Mouse (Mus musculus) CH12.LX (cell line): ENCODE measurements at regions not wholly inside any gene's neighbourhood (a gene's known extent, or its start where the extent isn't known, plus 50 kb on each side); places are given as distances from the start of the nearest gene placed in this dataset.

Source experiments
- DNase-seq: peaks from one replicate; pipeline ENCODE4 v3.0.0-alpha.2; 2013; ENCODE audit errors: extremely low read depth
- H3K27ac ChIP-seq: 2 replicates; pipeline ENCODE4 v1.5.1; 2012; ENCODE audit warnings: low read depth, mild to moderate bottlenecking, control low read depth, moderate library complexity; ENCODE audit not compliant: insufficient read depth
- H3K27me3 ChIP-seq: replicated peaks from 2 replicates; pipeline ENCODE3; 2012; ENCODE audit warnings: inconsistent platforms
- H3K36me3 ChIP-seq, 2 experiments: replicated peaks in 1 of 2; 2 replicates each; pipeline versions ENCODE3 to v1.6.1; 2012; ENCODE audit warnings: inconsistent platforms in 1 of 2, low read length in 1 of 2, mild to moderate bottlenecking in 1 of 2, mixed read lengths in 1 of 2, moderate library complexity in 1 of 2; ENCODE audit not compliant: control insufficient read depth in 1 of 2, insufficient read depth in 1 of 2
- H3K4me1 ChIP-seq, 2 experiments: 2 replicates each; pipeline ENCODE4 v1.6.1; 2012; ENCODE audit warnings: inconsistent platforms in 1 of 2, moderate library complexity in 1 of 2; ENCODE audit not compliant: insufficient read depth in 2 of 2, control insufficient read depth in 1 of 2
- H3K4me2 ChIP-seq: 2 replicates; pipeline ENCODE4 v1.6.1; 2012; ENCODE audit warnings: low read depth, mild to moderate bottlenecking, control low read depth; ENCODE audit not compliant: poor library complexity, insufficient read depth, severe bottlenecking
- H3K4me3 ChIP-seq, 3 experiments: fragments of 150-350 bp in 1 of 3; sonication (generic) in 1 of 3; replicated peaks in 1 of 3; 2 replicates each; pipeline versions ENCODE3 to v1.5.1; 2011 to 2012; ENCODE audit warnings: low read depth in 2 of 3, low read length in 2 of 3, mild to moderate bottlenecking in 2 of 3, moderate library complexity in 2 of 3, control low read depth in 1 of 3, improper control_type of control experiment in 1 of 3, inconsistent platforms in 1 of 3, mixed read lengths in 1 of 3; ENCODE audit not compliant: poor library complexity in 1 of 3
- H3K79me2 ChIP-seq: replicated peaks from 2 replicates; pipeline ENCODE4 v1.6.1; 2012; ENCODE audit warnings: mild to moderate bottlenecking, moderate library complexity; ENCODE audit not compliant: control insufficient read depth, poor library complexity, insufficient read depth, severe bottlenecking; ENCODE audit errors: extremely low read depth
- H3K9ac ChIP-seq: 2 replicates; pipeline ENCODE4 v1.6.1; 2012; ENCODE audit warnings: low read depth, mild to moderate bottlenecking, control low read depth, moderate library complexity; ENCODE audit not compliant: insufficient read depth
- H3K9me3 ChIP-seq: replicated peaks from 2 replicates; pipeline ENCODE3; 2012; ENCODE audit warnings: low read length, inconsistent platforms, mixed read lengths
- CHD2 ChIP-seq: IDR thresholded peaks from 2 replicates; pipeline ENCODE4 v1.6.1; 2011; ENCODE audit warnings: low read length, improper control_type of control experiment
- CTCF ChIP-seq, 2 experiments: IDR thresholded peaks in 1 of 2; conservative IDR thresholded peaks in 1 of 2; 2 replicates each; pipeline ENCODE4 v1.5.1; 2011 to 2012; ENCODE audit warnings: low read depth in 2 of 2, low read length in 2 of 2, improper control_type of control experiment in 1 of 2, inconsistent platforms in 1 of 2, mild to moderate bottlenecking in 1 of 2, moderate library complexity in 1 of 2
- E2F4 ChIP-seq: IDR thresholded peaks from 2 replicates; pipeline ENCODE4 v1.6.1; 2011; ENCODE audit warnings: low read depth, low read length, improper control_type of control experiment; ENCODE audit not compliant: insufficient replicate concordance
- EP300 ChIP-seq: IDR thresholded peaks from 2 replicates; pipeline ENCODE4 v1.6.1; 2011; ENCODE audit warnings: low read length, improper control_type of control experiment
- ETS1 ChIP-seq: conservative IDR thresholded peaks from 2 replicates; pipeline ENCODE4 v1.6.1; 2012; ENCODE audit warnings: low read depth, mild to moderate bottlenecking, inconsistent platforms, low read length, improper control_type of control experiment, moderate library complexity
- IRF4 ChIP-seq: IDR thresholded peaks from 2 replicates; pipeline ENCODE4 v1.6.1; 2014; ENCODE audit warnings: low read depth, mild to moderate bottlenecking, inconsistent platforms, low read length, improper control_type of control experiment
- JUND ChIP-seq: conservative IDR thresholded peaks from 2 replicates; pipeline ENCODE4 v1.6.1; 2011; ENCODE audit warnings: low read depth, low read length, improper control_type of control experiment
- MEF2A ChIP-seq: IDR thresholded peaks from 2 replicates; pipeline ENCODE4 v1.6.1; 2014; ENCODE audit warnings: low read depth, mild to moderate bottlenecking, inconsistent platforms, low read length, improper control_type of control experiment, borderline replicate concordance
- MXI1 ChIP-seq: IDR thresholded peaks from 2 replicates; pipeline ENCODE4 v1.6.1; 2011; ENCODE audit warnings: mild to moderate bottlenecking, low read depth, low read length, improper control_type of control experiment
- NELFE ChIP-seq: IDR thresholded peaks from 2 replicates; pipeline ENCODE4 v1.6.1; 2011; ENCODE audit warnings: low read depth, low read length, improper control_type of control experiment
- NRF1 ChIP-seq: IDR thresholded peaks from 2 replicates; pipeline ENCODE4 v1.6.1; 2014; ENCODE audit warnings: low read depth, mild to moderate bottlenecking, inconsistent platforms, low read length, improper control_type of control experiment, moderate library complexity
- POLR2A ChIP-seq: IDR thresholded peaks from 2 replicates; pipeline ENCODE4 v1.6.1; 2011; ENCODE audit warnings: low read depth, mild to moderate bottlenecking, improper control_type of control experiment, low read length
- RCOR1 ChIP-seq: conservative IDR thresholded peaks from 2 replicates; pipeline ENCODE4 v1.6.1; 2012; ENCODE audit warnings: low read depth, mild to moderate bottlenecking, inconsistent platforms, low read length, improper control_type of control experiment
- SMC3 ChIP-seq: IDR thresholded peaks from 2 replicates; pipeline ENCODE4 v1.6.1; 2011; ENCODE audit warnings: low read depth, low read length, improper control_type of control experiment
- TBP ChIP-seq: conservative IDR thresholded peaks from 2 replicates; pipeline ENCODE4 v1.6.1; 2011; ENCODE audit warnings: low read depth, low read length, improper control_type of control experiment
- TCF12 ChIP-seq: IDR thresholded peaks from 2 replicates; pipeline ENCODE4 v1.6.1; 2014; ENCODE audit warnings: low read depth, mild to moderate bottlenecking, inconsistent platforms, low read length, improper control_type of control experiment
- UBTF ChIP-seq: IDR thresholded peaks from 2 replicates; pipeline ENCODE4 v1.6.1; 2012; ENCODE audit warnings: low read depth, mild to moderate bottlenecking, inconsistent platforms, low read length, improper control_type of control experiment, moderate library complexity
- dilution Hi-C: fragments of 300-500 bp; cut with MboI; formaldehyde crosslinking; loops from 2 replicates; pipeline ENCODE4 v1.14.3; 2020; ENCODE audit warnings: low sequenced_read_pairs; ENCODE audit not compliant: extremely low pct_unique_long_range_greater_than_20kb, extremely low pct_ligation_motif_present
- in situ Hi-C: fragments of 300-500 bp; cut with MboI; formaldehyde crosslinking; loops from 3 replicates; pipeline ENCODE4 v1.14.3; 2019; ENCODE audit warnings: low sequenced_read_pairs, low pct_ligation_motif_present, low pct_unique_long_range_greater_than_20kb, mixed read lengths

GRCm38 (mm10) chr13:118472578-118472977 lies 85.5 kb upstream of the Mrps30 start:
- in situ Hi-C loops, result no loop called here
- H3K36me3 ChIP-seq, result no peaks in the 10 kb centered on the region

DNA sequence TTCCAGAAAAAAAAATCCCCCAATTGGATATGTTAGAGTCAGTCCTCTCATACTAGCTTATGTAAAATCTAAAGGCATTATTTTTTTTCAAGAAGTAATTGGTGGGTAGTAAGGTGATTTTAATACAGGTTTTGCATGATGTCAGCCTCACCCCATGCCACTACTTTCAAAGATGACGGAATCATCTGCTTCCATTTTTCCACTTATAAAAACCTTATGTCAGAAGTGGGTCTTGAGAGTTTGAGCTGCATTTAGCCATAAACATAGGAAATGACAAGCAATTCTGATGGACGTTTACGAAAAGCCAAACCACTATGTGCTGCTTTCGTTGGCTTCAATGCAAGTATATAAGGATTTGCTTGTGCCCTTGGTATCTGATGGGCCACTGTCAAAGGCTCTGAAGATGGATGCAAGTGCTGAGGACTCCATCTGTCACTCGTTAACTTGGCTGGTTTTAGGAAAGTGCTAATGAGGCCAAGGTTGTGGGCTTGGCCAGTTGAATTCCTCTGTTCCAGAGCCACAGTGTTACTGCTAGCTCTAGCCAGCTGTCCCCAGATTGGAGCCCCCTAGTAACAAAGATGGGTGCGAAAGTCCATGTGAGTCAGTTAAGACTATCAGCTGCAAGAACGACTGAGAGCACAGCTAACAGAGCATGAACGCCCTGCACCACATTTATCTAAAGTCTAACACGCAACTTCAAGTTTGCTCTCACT lies 72.8 kb upstream of the Mrps30 start:
- no peak overlapping the region for H3K4me2 ChIP-seq
- H3K9me3 ChIP-seq, result no peaks in the 10 kb centered on the region
- dilution Hi-C loops, result no loop called here

More at GRCm38 (mm10) chr13:118472578-118472977, 85.5 kb upstream of the Mrps30 start:
- H3K4me3 ChIP-seq, result no peak overlapping the region
- no peaks in the 10 kb centered on the region for H3K79me2 ChIP-seq
- H3K9ac ChIP-seq, result no peak overlapping the region
- dilution Hi-C loops, result no loop called here
- DNase-seq, result no peak
- H3K9me3 ChIP-seq, result no peaks in the 10 kb centered on the region
- no peak overlapping the region for H3K27ac ChIP-seq
- H3K4me1 ChIP-seq, result 0 out of 4 replicates have a peak, but pooled peaks cover 0 to 4% of the 10 kb centered on the region in 2 experiments
- TF ChIP-seq CTCF (conservative IDR thresholded peaks at IDR 0.05 in 1 of 2, IDR thresholded peaks at IDR 0.05 in 1 of 2; ENCODE audit: low read depth in 2 of 2, low read length in 2 of 2), result no peak
- no peak for TF ChIP-seq CHD2
- no peak for TF ChIP-seq ETS1
- TF ChIP-seq MXI1, result no peak
- no peak for TF ChIP-seq TBP
- no peak for TF ChIP-seq UBTF
- no peak for TF ChIP-seq E2F4
- no peak overlapping the region for H3K4me2 ChIP-seq
- H3K27me3 ChIP-seq, result no peaks in the 10 kb centered on the region

DNA sequence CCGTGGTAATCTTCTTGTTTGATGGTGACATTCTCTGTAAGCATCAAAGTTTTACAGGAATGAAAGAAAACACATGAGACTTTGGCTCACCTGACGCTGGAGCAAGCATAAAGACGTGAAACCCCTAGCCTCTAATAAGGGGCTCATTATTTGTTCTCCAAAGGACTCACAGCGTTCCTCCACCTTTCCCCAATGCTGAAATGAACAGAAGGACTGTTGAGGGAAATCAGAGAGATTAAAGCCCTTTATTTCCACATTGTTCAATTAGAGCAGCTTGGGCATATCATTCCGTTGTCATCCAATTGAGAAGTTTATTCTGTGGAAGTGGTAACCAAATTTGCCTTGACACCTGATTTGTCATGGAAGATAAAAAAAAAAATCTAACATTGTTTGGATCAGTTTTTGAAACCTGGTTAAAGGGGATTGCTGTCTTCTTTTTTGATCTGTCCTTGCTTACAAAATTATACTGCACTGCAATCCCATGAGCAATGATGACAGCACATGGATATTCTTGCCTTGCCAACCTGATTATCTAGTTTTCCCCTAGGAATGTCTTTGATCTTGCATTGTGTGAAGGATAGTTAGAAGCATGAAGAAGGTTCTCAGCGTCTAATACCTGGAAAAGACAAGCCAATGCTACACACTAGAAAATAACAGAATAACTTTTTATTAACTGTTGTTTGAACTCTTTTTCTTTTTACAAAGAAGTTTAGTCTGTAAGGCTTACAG lies 62.1 kb upstream of the Mrps30 start:
- Histone ChIP-seq H3K4me2 (no peak overlapping the region), H3K36me3 (no peaks in the 10 kb centered on the region)
- DNase-seq, result no peak
- TF ChIP-seq MXI1 (no peak), EP300 (no peak), TBP (no peak), IRF4 (no peak), POLR2A (no peak), NRF1 (no peak), CHD2 (no peak), MEF2A (no peak)
- TF ChIP-seq, all 38 proteins: peak for 0
- Histone ChIP-seq H3K9ac (no peak overlapping the region), H3K4me3 (no peak overlapping the region), H3K9me3 (no peaks in the 10 kb centered on the region), H3K27me3 (no peaks in the 10 kb centered on the region), H3K4me1 (peaks cover 0 to 3% of the 10 kb centered on the region in 2 experiments; a peak in 1 of 4 replicates), H3K27ac (no peak overlapping the region), H3K79me2 (no peaks in the 10 kb centered on the region)
- in situ Hi-C loops (no loop called here), dilution Hi-C loops (no loop called here)

More for the DNA sequence above, 72.8 kb upstream of the Mrps30 start:
- TF ChIP-seq UBTF, result no peak
- no peak for TF ChIP-seq NELFE
- TF ChIP-seq ETS1, result no peak
- TF ChIP-seq JUND, result no peak
- no peak for TF ChIP-seq TBP
- no peak for TF ChIP-seq SMC3
- no peak for TF ChIP-seq IRF4
- no peak for TF ChIP-seq RCOR1
- no peak for TF ChIP-seq TCF12
- H3K9ac ChIP-seq, result no peak overlapping the region
- no peaks in the 10 kb centered on the region for H3K36me3 ChIP-seq
- DNase-seq, result no peak
- in situ Hi-C loops, result no loop called here
- no peak overlapping the region for H3K4me3 ChIP-seq
- H3K27me3 ChIP-seq, result no peaks in the 10 kb centered on the region
- no peaks in the 10 kb centered on the region for H3K4me1 ChIP-seq
- no peak overlapping the region for H3K27ac ChIP-seq
- no peaks in the 10 kb centered on the region for H3K79me2 ChIP-seq
